Mouse (Mus musculus): ENCODE results near the gene Syt14. TPM values are rescaled to one million over a fixed set of nuclear protein-coding genes. Genes with fewer than 3 reads are reported as not detected.

The Syt14 gene
- polyA plus RNA-seq, 1 experiment from 2014 or later: 1.9 TPM

GRCm38 (mm10) chr1:192962323-192962722, 73.3 kb downstream of the Syt14 start:
- H3K36me3 ChIP-seq: peaks cover 5% of the 10 kb centered on the region; the same call in 1 of the 2 replicates
- no peak overlapping the region for H3K4me3 ChIP-seq
- H3K9me3 ChIP-seq: no peaks in the 10 kb centered on the region
- WGBS: 91% methylated on average over 5 of the region's 5 CpGs
- 0 out of 2 replicates have a peak, but pooled peaks cover 8% of the 10 kb centered on the region for H3K4me1 ChIP-seq
- no peak for DNase-seq (ENCODE audit: low spot score)
- no peak overlapping the region for H3K27ac ChIP-seq
- no peaks in the 10 kb centered on the region for H3K27me3 ChIP-seq (ENCODE audit: insufficient read depth, poor library complexity, severe bottlenecking)

- Histone ChIP-seq H3K4me3 (no peak overlapping the region), H3K27me3 (ENCODE audit: insufficient read depth, poor library complexity, severe bottlenecking) (no peaks in the 10 kb centered on the region), H3K36me3 (no peaks in the 10 kb centered on the region), H3K27ac (no peak overlapping the region), H3K4me1 (0 out of 2 replicates have a peak, but pooled peaks cover 7% of the 10 kb centered on the region), H3K9me3 (no peaks in the 10 kb centered on the region)
- no peak for DNase-seq (ENCODE audit: low spot score)
- WGBS: 63% methylated on average over 2 of the region's 2 CpGs
These were observed 87.8 kb downstream of the Syt14 start for GRCm38 (mm10) chr1:192947839-192948173.

- DNase-seq (ENCODE audit: low spot score): no peak
- no peaks in the 10 kb centered on the region for H3K9me3 ChIP-seq
- WGBS: 89% methylated on average over 1 of the region's 1 CpGs
- no peaks in the 10 kb centered on the region for H3K27me3 ChIP-seq (ENCODE audit: insufficient read depth, poor library complexity, severe bottlenecking)
- H3K4me3 ChIP-seq: no peak overlapping the region
- no peaks in the 10 kb centered on the region for H3K36me3 ChIP-seq
- H3K27ac ChIP-seq: no peak overlapping the region
- 0 out of 2 replicates have a peak, but pooled peaks cover 7% of the 10 kb centered on the region for H3K4me1 ChIP-seq
These were observed 88.3 kb downstream of the Syt14 start for GRCm38 (mm10) chr1:192947170-192947838.

GRCm38 (mm10) chr1:192939033-192939432, 96.5 kb downstream of the Syt14 start:
- 74% methylated on average over 2 of the region's 2 CpGs for WGBS
- no peak overlapping the region for H3K4me3 ChIP-seq
- H3K27ac ChIP-seq: no peak overlapping the region

GRCm38 (mm10) chr1:192937956-192938355, 97.6 kb downstream of the Syt14 start:
- Histone ChIP-seq H3K27me3 (ENCODE audit: insufficient read depth, poor library complexity, severe bottlenecking) (no peaks in the 10 kb centered on the region), H3K27ac (no peak overlapping the region)
- 91% methylated on average over 2 of the region's 2 CpGs for WGBS

More at GRCm38 (mm10) chr1:192939033-192939432, 96.5 kb downstream of the Syt14 start:
- Histone ChIP-seq H3K4me1 (no peaks in the 10 kb centered on the region), H3K9me3 (no peaks in the 10 kb centered on the region), H3K36me3 (no peaks in the 10 kb centered on the region), H3K27me3 (ENCODE audit: insufficient read depth, poor library complexity, severe bottlenecking) (no peaks in the 10 kb centered on the region)
- no peak for DNase-seq (ENCODE audit: low spot score)

GRCm38 (mm10) chr1:192931797-192932196, 103.8 kb downstream of the Syt14 start:
- no peak overlapping the region for H3K27ac ChIP-seq
- DNase-seq (ENCODE audit: low spot score): no peak
- no peaks in the 10 kb centered on the region for H3K4me1 ChIP-seq
- no peaks in the 10 kb centered on the region for H3K9me3 ChIP-seq
- H3K27me3 ChIP-seq (ENCODE audit: insufficient read depth, poor library complexity, severe bottlenecking): no peaks in the 10 kb centered on the region
- 0 out of 2 replicates have a peak, but pooled peaks cover 4% of the 10 kb centered on the region for H3K36me3 ChIP-seq
- H3K4me3 ChIP-seq: no peak overlapping the region
- 89% methylated on average over 3 of the region's 3 CpGs for WGBS

More at GRCm38 (mm10) chr1:192937956-192938355, 97.6 kb downstream of the Syt14 start:
- Histone ChIP-seq H3K4me1 (no peaks in the 10 kb centered on the region), H3K9me3 (no peaks in the 10 kb centered on the region), H3K36me3 (no peaks in the 10 kb centered on the region), H3K4me3 (no peak overlapping the region)
- no peak for DNase-seq (ENCODE audit: low spot score)

- 53% methylated on average over 3 of the region's 3 CpGs for WGBS
- no peak for DNase-seq (ENCODE audit: low spot score)
These were observed 123.4 kb downstream of the Syt14 start for GRCm38 (mm10) chr1:192912101-192912728.

GRCm38 (mm10) chr1:192901516-192901915, 134.1 kb downstream of the Syt14 start:
- Histone ChIP-seq H3K27me3 (ENCODE audit: insufficient read depth, poor library complexity, severe bottlenecking) (no peaks in the 10 kb centered on the region), H3K4me1 (0 out of 2 replicates have a peak, but pooled peaks cover 4% of the 10 kb centered on the region), H3K27ac (no peak overlapping the region), H3K36me3 (no peaks in the 10 kb centered on the region), H3K4me3 (no peak overlapping the region), H3K9me3 (no peaks in the 10 kb centered on the region)
- 55% methylated on average over 2 of the region's 2 CpGs for WGBS
- no peak for DNase-seq (ENCODE audit: low spot score)

More at GRCm38 (mm10) chr1:192912101-192912728, 123.4 kb downstream of the Syt14 start:
- Histone ChIP-seq H3K27me3 (ENCODE audit: insufficient read depth, poor library complexity, severe bottlenecking) (no peaks in the 10 kb centered on the region), H3K4me1 (no peaks in the 10 kb centered on the region), H3K36me3 (no peaks in the 10 kb centered on the region), H3K4me3 (no peak overlapping the region), H3K9me3 (no peaks in the 10 kb centered on the region), H3K27ac (no peak overlapping the region)

GRCm38 (mm10) chr1:192900913-192901312, 134.7 kb downstream of the Syt14 start:
- H3K4me1 ChIP-seq: 0 out of 2 replicates have a peak, but pooled peaks cover 4% of the 10 kb centered on the region
- no peak overlapping the region for H3K4me3 ChIP-seq
- H3K27ac ChIP-seq: no peak overlapping the region
- H3K9me3 ChIP-seq: no peaks in the 10 kb centered on the region
- 79% methylated on average over 3 of the region's 3 CpGs for WGBS
- DNase-seq (ENCODE audit: low spot score): no peak
- no peaks in the 10 kb centered on the region for H3K36me3 ChIP-seq
- H3K27me3 ChIP-seq (ENCODE audit: insufficient read depth, poor library complexity, severe bottlenecking): no peaks in the 10 kb centered on the region

GRCm38 (mm10) chr1:192898742-192899141, 136.8 kb downstream of the Syt14 start:
- no peaks in the 10 kb centered on the region for H3K9me3 ChIP-seq
- H3K27ac ChIP-seq: no peak overlapping the region
- DNase-seq (ENCODE audit: low spot score): no peak
- no peaks in the 10 kb centered on the region for H3K27me3 ChIP-seq (ENCODE audit: insufficient read depth, poor library complexity, severe bottlenecking)
- no peak overlapping the region for H3K4me3 ChIP-seq
- 71% methylated on average over 2 of the region's 2 CpGs for WGBS
- H3K36me3 ChIP-seq: no peaks in the 10 kb centered on the region
- H3K4me1 ChIP-seq: 0 out of 2 replicates have a peak, but pooled peaks cover 4% of the 10 kb centered on the region

- Histone ChIP-seq H3K36me3 (no peaks in the 10 kb centered on the region), H3K27ac (no peak overlapping the region), H3K9me3 (no peaks in the 10 kb centered on the region), H3K27me3 (ENCODE audit: insufficient read depth, poor library complexity, severe bottlenecking) (no peaks in the 10 kb centered on the region), H3K4me3 (no peak overlapping the region), H3K4me1 (0 out of 2 replicates have a peak, but pooled peaks cover 4% of the 10 kb centered on the region)
- DNase-seq (ENCODE audit: low spot score): no peak
- 66% methylated on average over 10 of the region's 10 CpGs for WGBS
These were observed 138.4 kb downstream of the Syt14 start for GRCm38 (mm10) chr1:192897218-192897617.

- Histone ChIP-seq H3K36me3 (no peaks in the 10 kb centered on the region), H3K4me1 (0 out of 2 replicates have a peak, but pooled peaks cover 4% of the 10 kb centered on the region), H3K9me3 (no peaks in the 10 kb centered on the region), H3K4me3 (no peak overlapping the region), H3K27ac (no peak overlapping the region), H3K27me3 (ENCODE audit: insufficient read depth, poor library complexity, severe bottlenecking) (no peaks in the 10 kb centered on the region)
- no peak for DNase-seq (ENCODE audit: low spot score)
- WGBS: 92% methylated on average over 3 of the region's 3 CpGs
These were observed 139.5 kb downstream of the Syt14 start for GRCm38 (mm10) chr1:192896076-192896475.

GRCm38 (mm10) chr1:192890716-192891115, 144.9 kb downstream of the Syt14 start:
- Histone ChIP-seq H3K9me3 (no peaks in the 10 kb centered on the region), H3K4me1 (no peaks in the 10 kb centered on the region), H3K36me3 (no peaks in the 10 kb centered on the region), H3K4me3 (no peak overlapping the region), H3K27ac (no peak overlapping the region), H3K27me3 (ENCODE audit: insufficient read depth, poor library complexity, severe bottlenecking) (no peaks in the 10 kb centered on the region)
- no peak for DNase-seq (ENCODE audit: low spot score)
- WGBS: 84% methylated on average over 3 of the region's 3 CpGs

Data from heart, embryonic 10.5 days (tissue).